Mouse (Mus musculus) CH12.LX (cell line): ENCODE measurements at regions not wholly inside any gene's neighbourhood (a gene's known extent, or its start where the extent isn't known, plus 50 kb on each side); places are given as distances from the start of the nearest gene placed in this dataset.

Experiments
- CTCF ChIP-seq, 2 experiments: IDR thresholded peaks in 1 of 2; conservative IDR thresholded peaks in 1 of 2; 2 replicates each; pipeline ENCODE4 v1.5.1; 2011 to 2012; ENCODE audit warnings: low read depth in 2 of 2, low read length in 2 of 2, improper control_type of control experiment in 1 of 2, inconsistent platforms in 1 of 2, mild to moderate bottlenecking in 1 of 2, moderate library complexity in 1 of 2
- GABPA ChIP-seq: IDR thresholded peaks from 2 replicates; pipeline ENCODE4 v1.6.1; 2012; ENCODE audit warnings: low read depth, low read length, improper control_type of control experiment, inconsistent platforms; ENCODE audit not compliant: insufficient replicate concordance
- POLR2A ChIP-seq: IDR thresholded peaks from 2 replicates; pipeline ENCODE4 v1.6.1; 2011; ENCODE audit warnings: low read depth, mild to moderate bottlenecking, improper control_type of control experiment, low read length
- RCOR1 ChIP-seq: conservative IDR thresholded peaks from 2 replicates; pipeline ENCODE4 v1.6.1; 2012; ENCODE audit warnings: low read depth, mild to moderate bottlenecking, inconsistent platforms, low read length, improper control_type of control experiment
- USF1 ChIP-seq: IDR thresholded peaks from 2 replicates; pipeline ENCODE4 v1.6.1; 2014; ENCODE audit warnings: low read depth, mild to moderate bottlenecking, inconsistent platforms, low read length, improper control_type of control experiment
- ZKSCAN1 ChIP-seq: IDR thresholded peaks from 2 replicates; pipeline ENCODE4 v1.6.1; 2012; ENCODE audit warnings: low read depth, inconsistent platforms, low read length, improper control_type of control experiment, borderline replicate concordance

GRCm38 (mm10) chr11:12858274-12858884 lies 393.6 kb upstream of the Cobl start:
- TF ChIP-seq CTCF (conservative IDR thresholded peaks at IDR 0.05 in 1 of 2, IDR thresholded peaks at IDR 0.05 in 1 of 2; ENCODE audit: low read depth in 2 of 2, low read length in 2 of 2) (no peak), USF1 (no peak), POLR2A (no peak), GABPA (no peak), ZKSCAN1 (no peak), RCOR1 (no peak)
